Mouse (Mus musculus): ENCODE measurements around the gene Hecw2. TPM values are rescaled to one million over a fixed set of nuclear protein-coding genes. Genes with fewer than 3 reads are reported as not detected.

The Hecw2 gene
- polyA plus RNA-seq, 1 experiment from 2014 or later = 4.8 TPM

DNA sequence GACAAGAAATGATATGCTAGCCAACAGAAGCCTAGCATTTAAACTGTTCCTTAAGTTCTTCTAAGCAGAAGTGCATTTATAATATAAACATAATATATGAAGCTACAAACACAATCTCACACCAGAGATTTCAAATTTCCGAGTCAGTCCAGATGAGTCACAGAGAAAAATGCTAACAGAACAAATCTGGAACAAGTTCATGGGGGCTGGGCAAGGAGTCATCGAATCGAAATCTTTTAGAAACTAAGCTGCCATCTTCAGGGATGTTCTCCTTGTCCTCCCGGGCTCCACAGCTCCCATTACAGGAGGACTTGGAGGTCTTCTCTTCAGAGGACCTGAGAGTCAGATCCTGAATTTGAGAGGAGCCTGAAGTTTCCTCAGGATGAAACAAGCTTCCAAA lies 437.7 kb downstream of the Hecw2 start:
- peaks cover 4% of the 10 kb centered on the region; the same call in 1 of the 2 replicates for H3K36me3 ChIP-seq (ENCODE audit: insufficient read depth, low read length)
- TF ChIP-seq CTCF (IDR thresholded peaks at IDR 0.05) = no peak
- TF ChIP-seq EP300 (IDR thresholded peaks at IDR 0.05) = no peak
- 80% methylated on average over 4 of the region's 4 CpGs for WGBS
- DNase-seq (ENCODE audit: low spot score) (no peak), ATAC-seq (no peak)
- H3K27me3 ChIP-seq (replicated peaks; ENCODE audit: insufficient read depth, low read length) = no peaks in the 10 kb centered on the region
- H3K4me3 ChIP-seq (ENCODE audit: low read depth, low read length) = no peak overlapping the region
- no peaks in the 10 kb centered on the region for H3K4me1 ChIP-seq (ENCODE audit: insufficient read depth, low read depth, low read length)
- H3K9ac ChIP-seq (replicated peaks; ENCODE audit: low read depth) = no peak overlapping the region
- no peaks in the 10 kb centered on the region for H3K9me3 ChIP-seq (ENCODE audit: low read length)
- no peak overlapping the region for H3K4me2 ChIP-seq (replicated peaks; ENCODE audit: low read depth, low read length)
- no peak overlapping the region for H3K27ac ChIP-seq (ENCODE audit: low read length)

Small RNA genes lying within 50 kb of the gene (microRNA-seq; reads per million reads assigned to microRNA genes)
- gene Mir7681 = not detected

Other genes starting within 250 kb of the Hecw2 start
- 0.31 and 0.38 TPM in 2 replicates for gene Ccdc150, start 55.5 kb upstream of the Hecw2 start, polyA plus RNA-seq (2015; fragmentation: Nextera tagmentation; extraction: Ambion mirVana)
- gene Gtf3c3, start 243.8 kb upstream of the Hecw2 start, polyA plus RNA-seq (2015; fragmentation: Nextera tagmentation; extraction: Ambion mirVana) = 10.2 and 10.9 TPM in 2 replicates